Mouse (Mus musculus) forebrain, embryonic 16.5 days (tissue): ENCODE data around the gene Gucd1. TPM values are rescaled to one million over a fixed set of nuclear protein-coding genes. Genes with fewer than 3 reads are reported as not detected.

ENCODE experiments used
- ATAC-seq: fragments of 200-750 bp; cut with Nextera tagmentation; 2 replicates; pipeline ENCODE4 v1.8.0; 2017; ENCODE audit warnings: mild to moderate bottlenecking, moderate library complexity
- H3K27ac ChIP-seq: fragments of 300-500 bp; sonication (generic); 2 replicates; pipeline ENCODE4 v1.5.1; 2014; ENCODE audit warnings: low read length, control low read depth
- H3K27me3 ChIP-seq: fragments of 300-500 bp; sonication (generic); replicated peaks from 2 replicates; pipeline ENCODE4 v1.6.1; 2014; ENCODE audit warnings: low read length; ENCODE audit not compliant: control insufficient read depth, insufficient read depth
- H3K36me3 ChIP-seq: fragments of 300-500 bp; sonication (generic); 2 replicates; pipeline ENCODE4 v1.6.1; 2014; ENCODE audit not compliant: control insufficient read depth, insufficient read depth
- H3K4me1 ChIP-seq: fragments of 300-500 bp; sonication (generic); replicated peaks from 2 replicates; pipeline ENCODE4 v1.6.1; 2014; ENCODE audit warnings: low read length; ENCODE audit not compliant: control insufficient read depth, insufficient read depth
- H3K4me2 ChIP-seq: fragments of 300-500 bp; sonication (generic); 2 replicates; pipeline ENCODE4 v1.6.1; 2014; ENCODE audit warnings: mild to moderate bottlenecking, low read length, control low read depth
- H3K4me3 ChIP-seq: fragments of 300-500 bp; sonication (generic); replicated peaks from 2 replicates; pipeline ENCODE4 v1.5.1; 2014; ENCODE audit warnings: mild to moderate bottlenecking, low read length, control low read depth
- H3K9ac ChIP-seq: fragments of 300-500 bp; sonication (generic); replicated peaks from 2 replicates; pipeline ENCODE4 v1.6.1; 2014; ENCODE audit warnings: low read depth, low read length, control low read depth
- H3K9me3 ChIP-seq: fragments of 300-500 bp; sonication (generic); 2 replicates; pipeline ENCODE4 v1.6.1; 2016; ENCODE audit warnings: low read length; ENCODE audit not compliant: control insufficient read depth
- WGBS: fragments of 180-500 bp; shearing (Covaris S2); extraction: QIAGEN DNeasy Blood & Tissue Kit; methylation state at CpG from one replicate; pipeline ENCODE4 v1.1.7; 2014; 5-methylcytosine and 5-hydroxymethylcytosine counted together
- polyA plus RNA-seq: library from polyadenylated mRNA; unstranded; fragments of >200 nt; fragmentation: Nextera tagmentation; extraction: Ambion mirVana; gene quantifications from 2 replicates; pipeline ENCODE4 v1.2.1, GENCODE M21; 2015

Gene Gucd1
- polyA plus RNA-seq, 1 experiment from 2014 or later: 22.2 TPM

- Histone ChIP-seq H3K4me2 (no peak overlapping the region), H3K4me3 (no peak overlapping the region), H3K36me3 (no peaks in the 10 kb centered on the region), H3K27ac (no peak overlapping the region), H3K9me3 (no peaks in the 10 kb centered on the region), H3K4me1 (no peaks in the 10 kb centered on the region), H3K9ac (no peak overlapping the region), H3K27me3 (no peaks in the 10 kb centered on the region)
- 88% methylated on average over 6 of the region's 6 CpGs for WGBS
- no peak for ATAC-seq
Measured at GRCm38 (mm10) chr10:75335075-75335474, 182.7 kb downstream of the Gucd1 start.

DNA sequence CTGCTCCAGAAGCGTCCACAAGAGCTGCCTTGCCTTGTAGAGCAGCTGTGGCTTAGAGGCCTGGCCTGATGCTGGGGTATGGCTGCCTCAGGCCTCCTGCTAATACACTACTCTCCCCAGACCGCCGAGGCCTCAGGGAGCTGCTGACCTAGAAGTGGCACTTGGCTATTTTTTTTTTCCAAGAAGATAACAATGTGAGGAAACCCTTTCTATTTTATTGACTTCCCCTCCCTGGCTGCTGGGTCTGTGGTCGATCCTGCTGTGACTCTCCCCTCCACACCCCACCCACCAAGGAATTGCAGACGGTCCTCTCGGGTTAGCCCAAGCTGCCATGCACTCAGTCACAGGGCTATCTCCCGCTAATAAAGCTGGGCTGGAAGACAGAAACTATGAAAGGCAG lies 183.6 kb downstream of the Gucd1 start:
- no peak overlapping the region for H3K27ac ChIP-seq
- no peaks in the 10 kb centered on the region for H3K36me3 ChIP-seq
- no peak overlapping the region for H3K4me3 ChIP-seq
- WGBS: 91% methylated on average over 7 of the region's 7 CpGs
- no peak for ATAC-seq
- no peak overlapping the region for H3K4me2 ChIP-seq
- H3K9me3 ChIP-seq: no peaks in the 10 kb centered on the region
- H3K27me3 ChIP-seq: no peaks in the 10 kb centered on the region
- H3K9ac ChIP-seq: no peak overlapping the region
- no peaks in the 10 kb centered on the region for H3K4me1 ChIP-seq

- Histone ChIP-seq H3K9ac (no peak overlapping the region), H3K4me3 (no peak overlapping the region), H3K9me3 (no peaks in the 10 kb centered on the region), H3K4me2 (no peak overlapping the region), H3K4me1 (no peaks in the 10 kb centered on the region), H3K27ac (no peak overlapping the region), H3K27me3 (no peaks in the 10 kb centered on the region), H3K36me3 (no peaks in the 10 kb centered on the region)
- ATAC-seq: no peak
- WGBS: 93% methylated on average over 23 of the region's 23 CpGs
Measured at GRCm38 (mm10) chr10:75333176-75333776, 184.5 kb downstream of the Gucd1 start.

- no peak overlapping the region for H3K4me2 ChIP-seq
- WGBS: 87% methylated on average over 3 of the region's 3 CpGs
- no peaks in the 10 kb centered on the region for H3K27me3 ChIP-seq
- no peak overlapping the region for H3K4me3 ChIP-seq
- no peaks in the 10 kb centered on the region for H3K4me1 ChIP-seq
- no peaks in the 10 kb centered on the region for H3K9me3 ChIP-seq
- no peak overlapping the region for H3K27ac ChIP-seq
- no peak overlapping the region for H3K9ac ChIP-seq
- ATAC-seq: no peak
- no peaks in the 10 kb centered on the region for H3K36me3 ChIP-seq
Measured at GRCm38 (mm10) chr10:75332268-75332667, 185.5 kb downstream of the Gucd1 start.

DNA sequence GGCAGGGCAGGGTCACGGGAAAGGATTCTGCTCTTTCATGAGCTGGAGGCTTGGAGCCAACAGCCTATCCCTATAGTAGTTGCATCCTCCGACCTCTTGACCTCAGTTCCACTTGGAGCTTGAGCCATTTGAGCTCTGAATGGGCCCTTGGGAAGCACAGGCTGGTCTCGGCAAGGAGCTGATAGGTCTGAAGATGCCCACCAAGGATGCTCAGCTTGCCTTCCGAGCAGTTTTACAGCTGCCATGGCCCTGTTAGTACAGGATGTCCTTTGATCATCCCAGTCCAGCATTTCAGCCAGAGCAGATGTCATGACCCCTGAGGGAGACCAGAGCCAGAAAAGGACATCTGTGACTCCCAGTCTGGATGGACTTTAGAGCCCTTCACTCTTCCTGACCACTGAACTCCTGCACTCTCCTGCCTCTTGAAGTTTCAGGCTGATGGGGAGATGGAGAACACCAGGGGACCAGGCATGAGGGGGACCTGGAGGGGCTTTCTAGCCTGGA lies 189.5 kb downstream of the Gucd1 start:
- Histone ChIP-seq H3K27me3 (no peaks in the 10 kb centered on the region), H3K27ac (no peak overlapping the region), H3K36me3 (no peaks in the 10 kb centered on the region), H3K9me3 (no peaks in the 10 kb centered on the region), H3K9ac (no peak overlapping the region), H3K4me1 (no peaks in the 10 kb centered on the region), H3K4me3 (no peak overlapping the region), H3K4me2 (no peak overlapping the region)
- ATAC-seq: no peak
- WGBS: 57% methylated on average over 4 of the region's 4 CpGs

- no peak overlapping the region for H3K27ac ChIP-seq
- H3K9ac ChIP-seq: no peak overlapping the region
- no peaks in the 10 kb centered on the region for H3K9me3 ChIP-seq
- H3K4me1 ChIP-seq: no peaks in the 10 kb centered on the region
- WGBS: 74% methylated on average over 11 of the region's 11 CpGs
- H3K4me2 ChIP-seq: no peak overlapping the region
- H3K36me3 ChIP-seq: no peaks in the 10 kb centered on the region
- ATAC-seq: no peak
- H3K4me3 ChIP-seq: no peak overlapping the region
- H3K27me3 ChIP-seq: no peaks in the 10 kb centered on the region
Measured at GRCm38 (mm10) chr10:75327081-75327480, 190.7 kb downstream of the Gucd1 start.

- 84% methylated on average over 3 of the region's 3 CpGs for WGBS
- no peaks in the 10 kb centered on the region for H3K27me3 ChIP-seq
- H3K4me1 ChIP-seq: no peaks in the 10 kb centered on the region
- H3K9ac ChIP-seq: no peak overlapping the region
- H3K4me3 ChIP-seq: no peak overlapping the region
- no peaks in the 10 kb centered on the region for H3K36me3 ChIP-seq
- no peak overlapping the region for H3K27ac ChIP-seq
- H3K9me3 ChIP-seq: no peaks in the 10 kb centered on the region
- no peak overlapping the region for H3K4me2 ChIP-seq
- ATAC-seq: no peak
Measured at GRCm38 (mm10) chr10:75326553-75326952, 191.2 kb downstream of the Gucd1 start.

DNA sequence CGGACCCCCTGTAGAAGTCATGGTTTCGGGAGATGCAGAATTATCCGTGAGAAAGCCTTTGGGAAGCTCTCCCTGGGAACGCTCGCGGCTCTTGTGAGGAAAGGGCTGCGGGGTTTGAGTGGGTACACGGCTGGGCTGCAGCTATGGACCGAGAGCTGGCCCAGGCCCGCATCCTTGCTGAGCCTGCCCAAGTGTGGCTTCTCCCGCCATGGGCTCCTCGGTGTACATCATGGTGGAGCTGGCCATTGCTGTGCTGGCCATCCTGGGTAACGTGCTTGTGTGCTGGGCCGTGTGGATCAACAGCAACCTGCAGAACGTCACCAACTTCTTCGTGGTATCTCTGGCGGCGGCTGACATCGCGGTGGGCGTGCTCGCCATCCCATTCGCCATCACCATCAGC lies 192.0 kb downstream of the Gucd1 start:
- no peaks in the 10 kb centered on the region for H3K27me3 ChIP-seq
- no peak overlapping the region for H3K9ac ChIP-seq
- H3K4me3 ChIP-seq: no peak overlapping the region
- no peaks in the 10 kb centered on the region for H3K4me1 ChIP-seq
- WGBS: 97% methylated on average over 23 of the region's 23 CpGs
- H3K4me2 ChIP-seq: no peak overlapping the region
- no peak for ATAC-seq
- H3K27ac ChIP-seq: no peak overlapping the region
- H3K9me3 ChIP-seq: no peaks in the 10 kb centered on the region
- H3K36me3 ChIP-seq: no peaks in the 10 kb centered on the region

GRCm38 (mm10) chr10:75324391-75324790 lies 193.4 kb downstream of the Gucd1 start:
- Histone ChIP-seq H3K36me3 (no peaks in the 10 kb centered on the region), H3K4me1 (no peaks in the 10 kb centered on the region), H3K27me3 (no peaks in the 10 kb centered on the region), H3K4me3 (no peak overlapping the region), H3K27ac (no peak overlapping the region), H3K9me3 (no peaks in the 10 kb centered on the region), H3K9ac (no peak overlapping the region), H3K4me2 (no peak overlapping the region)
- WGBS: 74% methylated on average over 10 of the region's 10 CpGs
- ATAC-seq: no peak

- Histone ChIP-seq H3K4me1 (no peaks in the 10 kb centered on the region), H3K4me2 (no peak overlapping the region), H3K9ac (no peak overlapping the region), H3K27me3 (no peaks in the 10 kb centered on the region; the same call in 1 of the 2 replicates), H3K9me3 (no peaks in the 10 kb centered on the region), H3K4me3 (no peak overlapping the region), H3K27ac (no peak overlapping the region), H3K36me3 (no peaks in the 10 kb centered on the region)
- ATAC-seq: no peak
- 92% methylated on average over 8 of the region's 8 CpGs for WGBS
Measured at GRCm38 (mm10) chr10:75323986-75324385, 193.8 kb downstream of the Gucd1 start.
